Comparison of ENCODE assay signal across 29 mouse cellular contexts in genomic region chr13:111193919-111194318, GRCm38 (mm10).
A peak's percentile ranks its signal among the peaks of the same experiment; 100 is the strongest.
DNase-seq lines count a peak whose midpoint lies in the region; ATAC-seq and TF ChIP-seq lines count a peak whose summit lies in the region.
"Had no signal": no experiment of that assay in that cellular context is flagged by ENCODE, and none has a peak within 500 bp of the region (broad histone marks: within the 10 kb centered on the region; RNA-seq: fewer than 3 reads in every experiment).

No protein-coding gene starts in this region.

- H3K4me2 ChIP-seq in limb, embryonic 12.5 days, result no peak overlapping the region
- no peak overlapping the region for H3K4me2 ChIP-seq in intestine, embryonic 14.5 days (ENCODE audit: low read length)
- no peak overlapping the region for H3K4me2 ChIP-seq in intestine, postnatal 0 days (replicated peaks; ENCODE audit: low read depth)
- H3K4me2 ChIP-seq in stomach, embryonic 16.5 days (ENCODE audit: low read depth, low read length), result no peak overlapping the region
- H3K4me2 ChIP-seq: embryonic facial prominence, embryonic 15.5 days; forebrain, embryonic 13.5 days; heart, embryonic 11.5 days; hindbrain, embryonic 12.5 days; kidney, embryonic 15.5 days; limb, embryonic 15.5 days; liver, embryonic 13.5 days; midbrain, embryonic 13.5 days had no signal

- no peaks in the 10 kb centered on the region for H3K36me3 ChIP-seq in limb, embryonic 12.5 days
- H3K36me3 ChIP-seq in limb, embryonic 10.5 days, result no peaks in the 10 kb centered on the region
- H3K36me3 ChIP-seq in intestine, embryonic 14.5 days (ENCODE audit: control insufficient read depth, insufficient read depth, low read length), result no peaks in the 10 kb centered on the region
- H3K36me3 ChIP-seq in intestine, postnatal 0 days (ENCODE audit: control insufficient read depth, insufficient read depth), result no peaks in the 10 kb centered on the region
- H3K36me3 ChIP-seq in stomach, embryonic 16.5 days (ENCODE audit: control insufficient read depth, insufficient read depth, low read length), result no peaks in the 10 kb centered on the region
- H3K36me3 ChIP-seq: embryonic facial prominence, embryonic 10.5 days; embryonic facial prominence, embryonic 15.5 days; hindbrain, embryonic 12.5 days; kidney, embryonic 15.5 days; limb, embryonic 15.5 days; liver, embryonic 13.5 days; midbrain, embryonic 13.5 days had no signal

- no peak for DNase-seq in limb, embryonic 10.5 days (ENCODE audit: low spot score)
- peak; percentile 58 for DNase-seq in intestine, embryonic 14.5 days (ENCODE audit: low spot score)
- DNase-seq in thymus, postnatal 0 days (ENCODE audit: low spot score), result no peak
- DNase-seq: cerebellum, adult 2 months; cerebellum, postnatal 14 days; gastrocnemius, postnatal 25 days; heart, adult 18-20 months; heart, postnatal 36 days; kidney, adult 18-20 months; kidney, postnatal 25 days; liver, embryonic 13.5 days; lung, adult 18-20 months; right cerebral cortex, postnatal 4 days; thymus, postnatal 25 days had no signal

- 71% methylated on average over 2 of the region's 2 CpGs for WGBS in limb, embryonic 12.5 days
- 88% methylated on average over 2 of the region's 2 CpGs for WGBS in limb, embryonic 10.5 days
- WGBS in intestine, embryonic 14.5 days, result 75% methylated on average over 2 of the region's 2 CpGs
- 40% methylated on average over 2 of the region's 2 CpGs for WGBS in intestine, postnatal 0 days
- WGBS in stomach, embryonic 16.5 days, result 50% methylated on average over 2 of the region's 2 CpGs

- no peaks in the 10 kb centered on the region for H3K9me3 ChIP-seq in limb, embryonic 12.5 days
- H3K9me3 ChIP-seq in limb, embryonic 10.5 days (replicated peaks), result no peaks in the 10 kb centered on the region
- H3K9me3 ChIP-seq in intestine, embryonic 14.5 days (ENCODE audit: control insufficient read depth, low read length), result no peaks in the 10 kb centered on the region
- H3K9me3 ChIP-seq in intestine, postnatal 0 days (ENCODE audit: control insufficient read depth), result no peaks in the 10 kb centered on the region
- H3K9me3 ChIP-seq in stomach, embryonic 16.5 days (replicated peaks; ENCODE audit: control insufficient read depth, low read length), result no peaks in the 10 kb centered on the region
- H3K9me3 ChIP-seq: embryonic facial prominence, embryonic 10.5 days; embryonic facial prominence, embryonic 15.5 days; forebrain, embryonic 13.5 days; hindbrain, embryonic 12.5 days; kidney, embryonic 15.5 days; limb, embryonic 15.5 days; liver, embryonic 13.5 days; midbrain, embryonic 13.5 days had no signal

- no peaks in the 10 kb centered on the region for H3K27me3 ChIP-seq in limb, embryonic 12.5 days
- H3K27me3 ChIP-seq in limb, embryonic 10.5 days (ENCODE audit: low read depth, poor library complexity, severe bottlenecking), result no peaks in the 10 kb centered on the region
- no peaks in the 10 kb centered on the region for H3K27me3 ChIP-seq in intestine, embryonic 14.5 days (replicated peaks; ENCODE audit: control insufficient read depth, insufficient read depth, low read length)
- H3K27me3 ChIP-seq in intestine, postnatal 0 days (replicated peaks; ENCODE audit: control insufficient read depth, insufficient read depth, low read length), result no peaks in the 10 kb centered on the region
- no peaks in the 10 kb centered on the region for H3K27me3 ChIP-seq in stomach, embryonic 16.5 days (ENCODE audit: control insufficient read depth, insufficient read depth, low read length)
- H3K27me3 ChIP-seq: embryonic facial prominence, embryonic 15.5 days; forebrain, embryonic 13.5 days; hindbrain, embryonic 12.5 days; kidney, embryonic 15.5 days; limb, embryonic 15.5 days; liver, embryonic 13.5 days; midbrain, embryonic 13.5 days had no signal

- H3K9ac ChIP-seq in limb, embryonic 12.5 days (replicated peaks), result no peak overlapping the region
- no peak overlapping the region for H3K9ac ChIP-seq in intestine, embryonic 14.5 days (ENCODE audit: low read length)
- H3K9ac ChIP-seq in intestine, postnatal 0 days (ENCODE audit: low read depth, low read length), result no peak overlapping the region
- no peak overlapping the region for H3K9ac ChIP-seq in stomach, embryonic 16.5 days (ENCODE audit: low read length)
- H3K9ac ChIP-seq: embryonic facial prominence, embryonic 15.5 days; forebrain, embryonic 13.5 days; hindbrain, embryonic 12.5 days; kidney, embryonic 15.5 days; limb, embryonic 15.5 days; liver, embryonic 13.5 days; midbrain, embryonic 13.5 days had no signal

- H3K27ac ChIP-seq in limb, embryonic 12.5 days, result 0 out of 2 replicates have a peak overlapping the region, but pooled peaks have one; percentile 29
- H3K27ac ChIP-seq in limb, embryonic 10.5 days, result no peak overlapping the region
- peak overlapping the region; percentile 69 for H3K27ac ChIP-seq in intestine, embryonic 14.5 days (ENCODE audit: low read depth)
- H3K27ac ChIP-seq in intestine, postnatal 0 days (ENCODE audit: low read depth, low read length), result no peak overlapping the region
- H3K27ac ChIP-seq in stomach, embryonic 16.5 days (ENCODE audit: low read length), result peak overlapping the region; percentile 63
- H3K27ac ChIP-seq: embryonic facial prominence, embryonic 10.5 days; embryonic facial prominence, embryonic 15.5 days; forebrain, embryonic 13.5 days; hindbrain, embryonic 12.5 days; hindbrain, postnatal 0 days; kidney, embryonic 15.5 days; limb, embryonic 15.5 days; liver, embryonic 13.5 days; macrophage; midbrain, embryonic 13.5 days had no signal

- no peaks in the 10 kb centered on the region for H3K4me1 ChIP-seq in limb, embryonic 12.5 days (replicated peaks)
- no peaks in the 10 kb centered on the region for H3K4me1 ChIP-seq in limb, embryonic 10.5 days
- no peaks in the 10 kb centered on the region for H3K4me1 ChIP-seq in intestine, embryonic 14.5 days (replicated peaks; ENCODE audit: control insufficient read depth, insufficient read depth, low read length)
- no peaks in the 10 kb centered on the region for H3K4me1 ChIP-seq in intestine, postnatal 0 days (replicated peaks; ENCODE audit: control insufficient read depth, insufficient read depth, low read length)
- H3K4me1 ChIP-seq in stomach, embryonic 16.5 days (ENCODE audit: control insufficient read depth, insufficient read depth, low read length), result peaks cover 4% of the 10 kb centered on the region; the same call in 1 of the 2 replicates
- H3K4me1 ChIP-seq: embryonic facial prominence, embryonic 10.5 days; embryonic facial prominence, embryonic 15.5 days; kidney, embryonic 15.5 days; liver, embryonic 13.5 days; midbrain, embryonic 13.5 days had no signal

- TF ChIP-seq CTCF in intestine, postnatal 0 days (IDR thresholded peaks at IDR 0.05; ENCODE audit: low read depth), result no peak

- ATAC-seq in limb, embryonic 12.5 days (ENCODE audit: insufficient number of reproducible peaks, insufficient read depth, low FRiP score, low TSS enrichment, low read depth), result no peak
- ATAC-seq in intestine, embryonic 14.5 days (replicated peaks; ENCODE audit: low FRiP score, low TSS enrichment, low read depth), result peak; percentile 91
- peak; percentile 87 for ATAC-seq in intestine, postnatal 0 days
- peak; percentile 94 for ATAC-seq in stomach, embryonic 16.5 days (ENCODE audit: insufficient read depth, low FRiP score)
- ATAC-seq in granulocyte monocyte progenitor cell, adult 5-6 weeks (replicated peaks; ENCODE audit: poor library complexity, severe bottlenecking), result no peak
- ATAC-seq: CD4-positive, CD25-positive, alpha-beta regulatory T cell, adult 4 months; hindbrain, postnatal 0 days; midbrain, embryonic 13.5 days had no signal

- no peak overlapping the region for H3K4me3 ChIP-seq in limb, embryonic 12.5 days (replicated peaks)
- H3K4me3 ChIP-seq in limb, embryonic 10.5 days, result no peak overlapping the region
- H3K4me3 ChIP-seq in intestine, embryonic 14.5 days (ENCODE audit: low read depth, low read length), result no peak overlapping the region
- no peak overlapping the region for H3K4me3 ChIP-seq in intestine, postnatal 0 days (ENCODE audit: low read depth, low read length)
- H3K4me3 ChIP-seq in stomach, embryonic 16.5 days (replicated peaks; ENCODE audit: low read length), result no peak overlapping the region
- H3K4me3 ChIP-seq: embryonic facial prominence, embryonic 10.5 days; embryonic facial prominence, embryonic 15.5 days; forebrain, embryonic 13.5 days; hindbrain, embryonic 12.5 days; kidney, embryonic 15.5 days; limb, embryonic 15.5 days; liver, embryonic 13.5 days; midbrain, embryonic 13.5 days had no signal

Comparison
In these comparisons a context has a peak if more than half of its experiments do, and no peak if none do; other contexts are left out.
1. H3K27ac ChIP-seq: peak in limb, embryonic 12.5 days (single experiment), intestine, embryonic 14.5 days (single experiment) and stomach, embryonic 16.5 days (single experiment); none in limb, embryonic 10.5 days (single experiment) and intestine, postnatal 0 days (single experiment).
2. ATAC-seq: peak in intestine, embryonic 14.5 days (single experiment), intestine, postnatal 0 days (single experiment) and stomach, embryonic 16.5 days (single experiment); none in limb, embryonic 12.5 days (single experiment) and granulocyte monocyte progenitor cell, adult 5-6 weeks (single experiment).